Mouse (Mus musculus) small intestine, adult 2 months (tissue): ENCODE results near the gene Srp9.

Source experiments
- CTCF ChIP-seq: fragments of 200-500 bp; IDR thresholded peaks from 2 replicates; pipeline ENCODE4 v1.5.1; 2012; ENCODE audit warnings: low read depth, mild to moderate bottlenecking, control low read depth, inconsistent platforms, low read length, moderate library complexity, mixed read lengths; ENCODE audit not compliant: insufficient replicate concordance, insufficient read length; ENCODE audit errors: extremely low read depth
- POLR2A ChIP-seq: fragments of 200-500 bp; IDR thresholded peaks from 2 replicates; pipeline ENCODE4 v1.6.1; 2012; ENCODE audit warnings: low read depth, mild to moderate bottlenecking, control low read depth, inconsistent platforms, low read length, moderate library complexity

DNA sequence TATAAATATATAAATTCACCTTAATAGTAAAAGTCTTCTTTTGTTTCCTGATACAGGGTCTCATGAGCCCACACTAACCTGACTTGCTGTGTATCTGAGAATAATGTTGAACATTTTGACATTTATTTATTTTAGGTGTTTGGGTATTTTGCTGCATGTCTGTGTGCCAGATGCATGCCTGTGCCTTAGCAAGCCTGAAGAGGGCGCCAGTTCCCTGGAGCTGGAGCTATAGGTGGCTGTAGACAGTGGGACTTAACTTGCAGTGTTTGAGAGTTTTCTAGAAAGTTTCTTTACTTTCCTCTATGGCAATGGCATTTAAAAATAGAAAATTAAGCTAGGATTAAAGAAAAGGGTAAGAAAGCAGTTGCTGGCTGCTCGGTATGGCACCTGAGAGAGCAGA is 6.3 kb downstream of the Srp9 start:
- TF ChIP-seq CTCF (peak; percentile 71; the same call in 1 of the 2 replicates), POLR2A (no peak)
